Mouse (Mus musculus): ENCODE data around the gene 4930470P17Rik. TPM values are rescaled to one million over a fixed set of nuclear protein-coding genes. Genes with fewer than 3 reads are reported as not detected.

Gene 4930470P17Rik
- polyA plus RNA-seq, 1 experiment from 2014 or later, result not detected

DNA sequence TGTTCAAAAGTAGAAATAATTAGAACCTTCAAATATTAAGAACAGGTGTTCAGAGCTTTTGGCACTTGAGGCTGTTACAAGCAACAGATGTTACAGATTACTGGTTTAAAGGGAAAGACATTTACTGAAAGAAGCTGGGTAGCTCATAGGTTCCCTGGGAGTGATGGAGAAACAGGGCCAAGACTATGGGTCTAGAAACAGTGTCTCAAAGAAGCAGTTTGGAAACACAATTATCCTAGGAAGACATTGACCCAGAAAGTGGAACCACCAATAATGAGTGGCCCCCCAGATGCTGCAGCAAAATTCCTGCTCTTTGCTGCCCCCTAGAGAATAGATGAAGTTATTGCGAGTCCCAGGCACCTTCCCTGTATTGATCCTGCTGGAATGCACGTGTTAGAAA, 4.2 kb downstream of the 4930470P17Rik start:
- Histone ChIP-seq H3K27ac (replicated peaks; ENCODE audit: low read depth, low read length) (no peak overlapping the region), H3K9ac (ENCODE audit: low read length) (no peak overlapping the region), H3K4me2 (ENCODE audit: low read depth, severe bottlenecking) (no peak overlapping the region), H3K4me3 (ENCODE audit: low read depth, low read length) (no peak overlapping the region), H3K4me1 (ENCODE audit: control insufficient read depth, insufficient read depth, low read length) (peaks cover 5% of the 10 kb centered on the region), H3K36me3 (ENCODE audit: control insufficient read depth, insufficient read depth, low read length) (no peaks in the 10 kb centered on the region), H3K9me3 (ENCODE audit: control insufficient read depth, low read length) (no peaks in the 10 kb centered on the region; the same call in 1 of the 2 replicates), H3K27me3 (ENCODE audit: control insufficient read depth, insufficient read depth, low read length) (no peaks in the 10 kb centered on the region)
- 8% methylated on average over 2 of the region's 2 CpGs for WGBS
- no peak for ATAC-seq (ENCODE audit: insufficient number of reproducible peaks, low FRiP score, low TSS enrichment, low read depth)
- DNase-seq (ENCODE audit: low spot score), result peak; percentile 61

DNA sequence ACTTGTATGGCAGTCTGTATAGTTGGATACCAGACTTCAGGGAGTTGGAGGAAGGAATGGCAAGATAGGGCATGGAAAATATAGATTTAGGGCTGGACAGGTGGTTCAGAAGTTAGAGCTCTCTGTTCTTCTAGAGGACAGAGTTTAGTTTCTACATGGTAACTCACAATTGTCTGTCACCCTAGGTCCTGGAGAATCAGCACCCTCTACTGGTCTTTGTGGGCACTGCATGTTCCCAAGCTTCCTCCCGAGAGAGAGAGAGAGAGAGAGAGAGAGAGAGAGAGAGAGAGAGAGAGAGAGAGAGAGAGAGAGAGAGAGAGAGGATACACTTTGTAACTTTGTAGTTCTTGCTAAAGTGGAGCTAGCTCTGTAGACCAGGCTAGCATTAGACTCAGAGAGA, 5.1 kb downstream of the 4930470P17Rik start:
- DNase-seq (ENCODE audit: low spot score) (peak; percentile 86), ATAC-seq (ENCODE audit: insufficient number of reproducible peaks, low FRiP score, low TSS enrichment, low read depth) (no peak)
- Histone ChIP-seq H3K4me3 (ENCODE audit: low read depth, low read length) (no peak overlapping the region), H3K9ac (ENCODE audit: low read length) (no peak overlapping the region), H3K27me3 (ENCODE audit: control insufficient read depth, insufficient read depth, low read length) (no peaks in the 10 kb centered on the region), H3K9me3 (ENCODE audit: control insufficient read depth, low read length) (no peaks in the 10 kb centered on the region; the same call in 1 of the 2 replicates), H3K4me2 (ENCODE audit: low read depth, severe bottlenecking) (no peak overlapping the region), H3K27ac (replicated peaks; ENCODE audit: low read depth, low read length) (no peak overlapping the region), H3K4me1 (ENCODE audit: control insufficient read depth, insufficient read depth, low read length) (peaks cover 5% of the 10 kb centered on the region), H3K36me3 (ENCODE audit: control insufficient read depth, insufficient read depth, low read length) (no peaks in the 10 kb centered on the region)
- WGBS, result 0% methylated on average over 1 of the region's 1 CpGs

- 80% methylated on average over 6 of the region's 6 CpGs for WGBS
- Histone ChIP-seq H3K27ac (replicated peaks; ENCODE audit: low read depth, low read length) (no peak overlapping the region), H3K27me3 (ENCODE audit: control insufficient read depth, insufficient read depth, low read length) (no peaks in the 10 kb centered on the region), H3K4me2 (ENCODE audit: low read depth, severe bottlenecking) (no peak overlapping the region), H3K9me3 (ENCODE audit: control insufficient read depth, low read length) (no peaks in the 10 kb centered on the region; the same call in 1 of the 2 replicates), H3K4me3 (ENCODE audit: low read depth, low read length) (no peak overlapping the region), H3K9ac (ENCODE audit: low read length) (no peak overlapping the region), H3K4me1 (ENCODE audit: control insufficient read depth, insufficient read depth, low read length) (no peaks in the 10 kb centered on the region), H3K36me3 (ENCODE audit: control insufficient read depth, insufficient read depth, low read length) (no peaks in the 10 kb centered on the region)
- ATAC-seq (ENCODE audit: insufficient number of reproducible peaks, low FRiP score, low TSS enrichment, low read depth) (no peak), DNase-seq (ENCODE audit: low spot score) (no peak)
Observed at GRCm38 (mm10) chr2:170592161-170592560, 9.7 kb downstream of the 4930470P17Rik start.

DNA sequence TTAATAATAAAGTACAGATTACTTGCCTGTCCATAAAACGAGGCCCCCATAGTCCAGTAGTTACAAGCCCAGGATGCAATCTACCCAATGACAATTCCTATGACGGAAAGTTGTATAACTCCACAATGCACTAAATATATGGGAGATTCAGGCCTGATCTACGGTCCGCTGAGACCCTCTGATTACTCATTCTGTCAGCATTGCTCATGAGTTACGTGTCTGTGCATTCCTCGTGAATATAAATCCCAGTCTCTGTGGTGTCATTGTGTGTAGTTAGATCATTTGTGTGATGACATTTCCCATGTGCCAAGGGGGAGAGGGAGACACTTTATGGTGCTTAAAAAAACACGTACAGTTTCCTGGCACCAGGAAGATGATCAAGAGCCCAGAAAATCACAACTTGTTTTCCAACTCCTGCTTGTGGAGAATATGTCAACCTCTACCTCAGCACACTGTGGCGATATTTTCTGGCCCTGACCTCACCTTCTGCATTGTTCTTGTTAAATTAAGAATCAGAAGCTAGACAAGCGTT, 13.4 kb downstream of the 4930470P17Rik start:
- ATAC-seq (ENCODE audit: insufficient number of reproducible peaks, low FRiP score, low TSS enrichment, low read depth) (no peak), DNase-seq (ENCODE audit: low spot score) (no peak)
- no peak overlapping the region for H3K9ac ChIP-seq (ENCODE audit: low read length)
- no peaks in the 10 kb centered on the region for H3K4me1 ChIP-seq (ENCODE audit: control insufficient read depth, insufficient read depth, low read length)
- no peak overlapping the region for H3K4me2 ChIP-seq (ENCODE audit: low read depth, severe bottlenecking)
- 85% methylated on average over 9 of the region's 9 CpGs for WGBS
- H3K27me3 ChIP-seq (ENCODE audit: control insufficient read depth, insufficient read depth, low read length), result no peaks in the 10 kb centered on the region
- no peaks in the 10 kb centered on the region for H3K36me3 ChIP-seq (ENCODE audit: control insufficient read depth, insufficient read depth, low read length)
- H3K27ac ChIP-seq (replicated peaks; ENCODE audit: low read depth, low read length), result no peak overlapping the region
- H3K4me3 ChIP-seq (ENCODE audit: low read depth, low read length), result no peak overlapping the region
- H3K9me3 ChIP-seq (ENCODE audit: control insufficient read depth, low read length), result no peaks in the 10 kb centered on the region

DNA sequence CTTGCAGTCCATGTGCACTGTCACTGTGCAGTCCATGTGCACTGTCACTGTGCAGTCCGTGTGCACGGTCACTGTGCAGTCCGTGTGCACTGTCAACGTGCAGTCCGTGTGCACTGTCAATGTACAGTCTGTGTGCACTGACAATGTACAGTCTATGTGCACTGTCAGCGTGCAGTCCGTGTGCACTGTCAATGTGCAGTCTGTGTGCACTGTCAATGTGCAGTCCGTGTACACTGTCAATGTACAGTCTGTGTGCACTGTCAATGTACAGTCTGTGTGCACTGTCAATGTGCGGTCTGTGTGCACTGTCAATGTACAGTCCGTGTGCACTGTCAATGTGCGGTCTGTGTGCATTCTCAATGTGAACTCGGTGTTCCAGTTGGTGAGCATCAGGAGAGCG, 17.1 kb downstream of the 4930470P17Rik start:
- DNase-seq (ENCODE audit: low spot score) (no peak), ATAC-seq (ENCODE audit: insufficient number of reproducible peaks, low FRiP score, low TSS enrichment, low read depth) (no peak)
- no peak overlapping the region for H3K4me3 ChIP-seq (ENCODE audit: low read depth, low read length)
- no peak overlapping the region for H3K4me2 ChIP-seq (ENCODE audit: low read depth, severe bottlenecking)
- no peak overlapping the region for H3K27ac ChIP-seq (replicated peaks; ENCODE audit: low read depth, low read length)
- H3K9ac ChIP-seq (ENCODE audit: low read length), result no peak overlapping the region
- no peaks in the 10 kb centered on the region for H3K4me1 ChIP-seq (ENCODE audit: control insufficient read depth, insufficient read depth, low read length)
- no peaks in the 10 kb centered on the region for H3K9me3 ChIP-seq (ENCODE audit: control insufficient read depth, low read length)
- H3K36me3 ChIP-seq (ENCODE audit: control insufficient read depth, insufficient read depth, low read length), result no peaks in the 10 kb centered on the region
- 97% methylated on average over 13 of the region's 13 CpGs for WGBS
- no peaks in the 10 kb centered on the region for H3K27me3 ChIP-seq (ENCODE audit: control insufficient read depth, insufficient read depth, low read length)

- no peaks in the 10 kb centered on the region for H3K4me1 ChIP-seq (ENCODE audit: control insufficient read depth, insufficient read depth, low read length)
- 92% methylated on average over 10 of the region's 10 CpGs for WGBS
- no peak overlapping the region for H3K4me3 ChIP-seq (ENCODE audit: low read depth, low read length)
- H3K27ac ChIP-seq (replicated peaks; ENCODE audit: low read depth, low read length), result no peak overlapping the region
- no peak overlapping the region for H3K4me2 ChIP-seq (ENCODE audit: low read depth, severe bottlenecking)
- H3K9me3 ChIP-seq (ENCODE audit: control insufficient read depth, low read length), result no peaks in the 10 kb centered on the region
- no peak overlapping the region for H3K9ac ChIP-seq (ENCODE audit: low read length)
- no peak for ATAC-seq (ENCODE audit: insufficient number of reproducible peaks, low FRiP score, low TSS enrichment, low read depth)
- no peak for DNase-seq (ENCODE audit: low spot score)
- no peaks in the 10 kb centered on the region for H3K27me3 ChIP-seq (ENCODE audit: control insufficient read depth, insufficient read depth, low read length)
- no peaks in the 10 kb centered on the region for H3K36me3 ChIP-seq (ENCODE audit: control insufficient read depth, insufficient read depth, low read length)
Observed at GRCm38 (mm10) chr2:170579551-170579950, 22.3 kb downstream of the 4930470P17Rik start.

DNA sequence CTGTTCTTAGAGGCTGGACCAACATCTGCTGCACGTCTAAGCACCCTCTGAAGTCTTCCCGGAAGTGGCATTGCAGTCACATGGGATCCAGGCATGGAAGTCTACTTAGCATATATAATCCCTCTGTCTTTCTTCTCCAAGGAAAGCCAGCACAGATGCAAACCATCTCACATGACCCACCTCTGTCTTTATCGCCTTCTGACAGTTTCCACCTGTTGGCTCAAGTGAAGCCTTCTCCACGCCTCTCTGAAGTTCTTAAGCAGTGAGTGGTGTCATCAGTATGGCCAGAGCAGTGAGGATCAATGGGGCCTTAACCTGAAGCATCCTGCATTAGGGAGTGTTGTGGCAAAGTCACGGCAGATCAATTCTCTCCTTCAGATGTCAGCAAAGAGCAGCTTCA, 23.2 kb downstream of the 4930470P17Rik start:
- no peak overlapping the region for H3K27ac ChIP-seq (replicated peaks; ENCODE audit: low read depth, low read length)
- H3K4me3 ChIP-seq (ENCODE audit: low read depth, low read length), result no peak overlapping the region
- no peaks in the 10 kb centered on the region for H3K4me1 ChIP-seq (ENCODE audit: control insufficient read depth, insufficient read depth, low read length)
- H3K36me3 ChIP-seq (ENCODE audit: control insufficient read depth, insufficient read depth, low read length), result no peaks in the 10 kb centered on the region
- no peak overlapping the region for H3K4me2 ChIP-seq (ENCODE audit: low read depth, severe bottlenecking)
- no peak for DNase-seq (ENCODE audit: low spot score)
- no peak overlapping the region for H3K9ac ChIP-seq (ENCODE audit: low read length)
- WGBS, result 80% methylated on average over 5 of the region's 5 CpGs
- H3K27me3 ChIP-seq (ENCODE audit: control insufficient read depth, insufficient read depth, low read length), result no peaks in the 10 kb centered on the region
- H3K9me3 ChIP-seq (ENCODE audit: control insufficient read depth, low read length), result no peaks in the 10 kb centered on the region
- ATAC-seq (ENCODE audit: insufficient number of reproducible peaks, low FRiP score, low TSS enrichment, low read depth), result no peak

GRCm38 (mm10) chr2:170577502-170577901, 24.3 kb downstream of the 4930470P17Rik start:
- no peaks in the 10 kb centered on the region for H3K9me3 ChIP-seq (ENCODE audit: control insufficient read depth, low read length)
- 68% methylated on average over 3 of the region's 3 CpGs for WGBS
- H3K4me3 ChIP-seq (ENCODE audit: low read depth, low read length), result no peak overlapping the region
- no peaks in the 10 kb centered on the region for H3K4me1 ChIP-seq (ENCODE audit: control insufficient read depth, insufficient read depth, low read length)
- no peak overlapping the region for H3K9ac ChIP-seq (ENCODE audit: low read length)
- no peaks in the 10 kb centered on the region for H3K27me3 ChIP-seq (ENCODE audit: control insufficient read depth, insufficient read depth, low read length)
- no peak overlapping the region for H3K4me2 ChIP-seq (ENCODE audit: low read depth, severe bottlenecking)
- DNase-seq (ENCODE audit: low spot score) (no peak), ATAC-seq (ENCODE audit: insufficient number of reproducible peaks, low FRiP score, low TSS enrichment, low read depth) (no peak)
- H3K36me3 ChIP-seq (ENCODE audit: control insufficient read depth, insufficient read depth, low read length), result no peaks in the 10 kb centered on the region
- H3K27ac ChIP-seq (replicated peaks; ENCODE audit: low read depth, low read length), result no peak overlapping the region

- Histone ChIP-seq H3K4me1 (ENCODE audit: control insufficient read depth, insufficient read depth, low read length) (no peaks in the 10 kb centered on the region), H3K27ac (replicated peaks; ENCODE audit: low read depth, low read length) (no peak overlapping the region), H3K9ac (ENCODE audit: low read length) (no peak overlapping the region), H3K4me3 (ENCODE audit: low read depth, low read length) (no peak overlapping the region), H3K27me3 (ENCODE audit: control insufficient read depth, insufficient read depth, low read length) (no peaks in the 10 kb centered on the region), H3K4me2 (ENCODE audit: low read depth, severe bottlenecking) (no peak overlapping the region), H3K9me3 (ENCODE audit: control insufficient read depth, low read length) (no peaks in the 10 kb centered on the region), H3K36me3 (ENCODE audit: control insufficient read depth, insufficient read depth, low read length) (no peaks in the 10 kb centered on the region)
- DNase-seq (ENCODE audit: low spot score) (no peak), ATAC-seq (ENCODE audit: insufficient number of reproducible peaks, low FRiP score, low TSS enrichment, low read depth) (no peak)
- 83% methylated on average over 12 of the region's 12 CpGs for WGBS
Observed at GRCm38 (mm10) chr2:170576077-170576476, 25.7 kb downstream of the 4930470P17Rik start.

Measured in limb, embryonic 11.5 days (tissue).